Mouse (Mus musculus): Measurements from ENCODE around the gene Rbfox3. TPM values are rescaled to one million over a fixed set of nuclear protein-coding genes. Genes with fewer than 3 reads are reported as not detected.

The Rbfox3 gene
- total RNA-seq, 2 experiments from 2014 or later: 272 to 280 TPM

DNA sequence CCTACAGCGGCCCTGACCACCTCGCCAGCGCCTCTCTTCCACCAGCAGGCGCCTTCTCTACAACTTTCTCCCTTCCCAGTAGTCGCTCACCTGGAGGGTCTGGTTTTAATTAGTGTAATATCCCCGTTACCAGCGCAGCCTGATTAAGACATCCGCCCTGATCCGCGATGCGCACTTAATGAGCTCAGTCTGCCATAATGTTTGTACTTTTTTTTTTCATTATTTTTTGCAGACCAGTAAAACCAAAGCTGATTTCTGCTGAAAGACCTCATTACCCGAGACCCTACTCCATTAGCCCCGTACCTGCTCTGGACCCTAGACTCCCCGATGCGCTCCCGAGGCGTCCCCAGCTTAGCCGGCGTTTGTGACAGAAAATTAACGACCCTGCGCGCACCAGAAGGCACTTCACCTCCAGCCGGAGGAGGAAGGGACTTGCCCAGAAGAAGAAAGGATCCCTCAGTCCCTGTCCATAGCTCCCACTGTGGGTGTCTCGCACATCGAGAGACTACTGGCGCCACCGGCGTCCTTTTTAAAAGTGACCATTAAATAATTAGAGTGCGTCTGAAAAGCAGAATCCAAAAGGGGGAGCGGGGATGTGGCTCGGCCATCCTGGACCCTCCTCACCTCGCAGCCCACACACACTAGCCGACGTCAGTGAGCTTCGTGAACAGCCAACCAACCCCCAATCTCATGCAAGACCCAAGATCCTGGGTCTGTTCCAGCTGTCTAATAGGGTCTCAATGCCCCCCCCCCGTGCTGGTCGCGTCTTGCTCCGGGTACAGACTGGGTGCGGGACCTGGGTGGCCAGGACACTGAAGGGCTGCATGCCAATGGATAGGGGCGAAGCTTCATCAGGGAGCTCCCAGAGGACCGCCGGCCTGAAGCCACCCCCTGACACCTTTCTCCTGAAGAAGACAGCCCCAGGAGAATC lies 3.7 kb downstream of the Rbfox3 start:
- no peak for DNase-seq (ENCODE audit: extremely low spot score in 1 of 2, low spot score in 2 of 2)
- intact Hi-C loops (cut with DNase I): loop anchor here (5.0 kb wide), 2 partner anchors 50 to 150 kb away; no protein-coding TSS in a partner anchor

- peak in 1 of 2 experiments; percentile 74 for DNase-seq (ENCODE audit: extremely low spot score in 1 of 2, low spot score in 2 of 2)
- intact Hi-C loops (cut with DNase I): loop anchor here (5.0 kb wide), 2 partner anchors 50 to 150 kb away; no protein-coding TSS in a partner anchor
Measured at GRCm38 (mm10) chr11:118906824-118907470, 4.5 kb downstream of the Rbfox3 start.

- intact Hi-C loops (cut with DNase I): loop anchor here (5.0 kb wide), 2 partner anchors 49 to 149 kb away; no protein-coding TSS in a partner anchor
- DNase-seq (ENCODE audit: extremely low spot score in 1 of 2, low spot score in 2 of 2): no peak
Measured at GRCm38 (mm10) chr11:118906131-118906823, 5.1 kb downstream of the Rbfox3 start.

GRCm38 (mm10) chr11:118905656-118906055 lies 5.7 kb downstream of the Rbfox3 start:
- intact Hi-C loops (cut with DNase I): loop anchor here (5.0 kb wide), 2 partner anchors 48 to 148 kb away; no protein-coding TSS in a partner anchor
- no peak for DNase-seq (ENCODE audit: extremely low spot score in 1 of 2, low spot score in 2 of 2)

GRCm38 (mm10) chr11:118904253-118904652 lies 7.1 kb downstream of the Rbfox3 start:
- no peak for DNase-seq (ENCODE audit: extremely low spot score in 1 of 2, low spot score in 2 of 2)
- intact Hi-C loops (cut with DNase I): no loop called here

- intact Hi-C loops (cut with DNase I): no loop called here
- no peak for DNase-seq (ENCODE audit: extremely low spot score in 1 of 2, low spot score in 2 of 2)
Measured at GRCm38 (mm10) chr11:118899771-118900545, 11.4 kb downstream of the Rbfox3 start.

- intact Hi-C loops (cut with DNase I): no loop called here
- DNase-seq (ENCODE audit: extremely low spot score in 1 of 2, low spot score in 2 of 2): no peak
Measured at GRCm38 (mm10) chr11:118898643-118899042, 12.8 kb downstream of the Rbfox3 start.

GRCm38 (mm10) chr11:118898156-118898555 lies 13.2 kb downstream of the Rbfox3 start:
- DNase-seq (ENCODE audit: extremely low spot score in 1 of 2, low spot score in 2 of 2): no peak
- intact Hi-C loops (cut with DNase I): no loop called here

GRCm38 (mm10) chr11:118897114-118897841 lies 14.1 kb downstream of the Rbfox3 start:
- no peak for DNase-seq (ENCODE audit: extremely low spot score in 1 of 2, low spot score in 2 of 2)
- intact Hi-C loops (cut with DNase I): no loop called here

DNA sequence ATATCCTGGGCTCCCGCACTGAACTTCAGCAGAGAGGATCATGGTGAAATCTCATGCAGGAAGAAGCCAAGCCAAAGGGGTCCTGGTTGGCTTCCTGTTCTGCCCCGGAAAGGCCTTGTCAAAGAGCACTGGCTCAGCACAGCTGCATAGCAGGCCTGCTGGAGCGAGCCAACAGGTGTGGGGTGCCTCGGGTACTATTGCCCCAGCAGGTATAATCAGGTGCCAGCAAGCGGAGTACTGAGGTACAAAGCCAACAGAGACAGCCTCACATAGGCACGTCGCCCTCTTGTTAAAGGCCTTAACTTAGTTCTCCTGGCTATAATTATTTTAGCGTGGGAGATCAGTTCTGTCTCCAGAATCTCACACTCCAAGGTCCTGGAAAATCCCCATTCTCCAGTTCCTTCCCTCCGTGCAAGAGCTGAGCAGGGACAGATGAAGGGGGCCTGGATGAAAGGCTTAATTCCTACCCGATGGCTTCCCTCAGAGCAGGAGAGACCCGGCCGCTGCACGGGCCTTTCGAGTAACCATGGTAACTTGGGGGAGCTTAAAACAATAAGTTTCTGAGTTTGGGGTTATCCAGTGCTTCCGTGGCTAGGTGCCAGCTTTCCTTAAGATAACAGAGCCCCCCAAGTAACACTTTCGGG lies 15.2 kb downstream of the Rbfox3 start:
- intact Hi-C loops (cut with DNase I): no loop called here
- no peak for DNase-seq (ENCODE audit: extremely low spot score in 1 of 2, low spot score in 2 of 2)

DNA sequence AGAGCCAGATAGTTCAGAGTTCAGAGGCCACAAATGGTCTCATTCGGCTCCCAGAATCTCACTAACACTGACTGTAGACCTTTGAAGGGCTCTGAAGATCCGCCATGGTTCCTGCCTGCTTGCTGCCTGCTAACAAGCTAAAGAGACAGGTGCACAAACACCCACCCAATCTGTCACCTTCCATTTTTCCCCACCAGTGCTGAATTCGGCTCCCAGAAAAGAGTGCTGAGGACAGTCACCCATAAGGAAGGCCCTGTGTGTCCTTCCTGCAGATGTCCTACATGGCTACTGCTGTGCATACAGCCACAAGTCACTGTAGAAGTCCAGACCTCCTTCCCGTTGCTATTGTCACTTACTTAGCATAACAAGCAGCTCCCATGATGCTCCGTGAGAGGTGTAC lies 16.6 kb downstream of the Rbfox3 start:
- no peak for DNase-seq (ENCODE audit: extremely low spot score in 1 of 2, low spot score in 2 of 2)
- intact Hi-C loops (cut with DNase I): no loop called here

DNA sequence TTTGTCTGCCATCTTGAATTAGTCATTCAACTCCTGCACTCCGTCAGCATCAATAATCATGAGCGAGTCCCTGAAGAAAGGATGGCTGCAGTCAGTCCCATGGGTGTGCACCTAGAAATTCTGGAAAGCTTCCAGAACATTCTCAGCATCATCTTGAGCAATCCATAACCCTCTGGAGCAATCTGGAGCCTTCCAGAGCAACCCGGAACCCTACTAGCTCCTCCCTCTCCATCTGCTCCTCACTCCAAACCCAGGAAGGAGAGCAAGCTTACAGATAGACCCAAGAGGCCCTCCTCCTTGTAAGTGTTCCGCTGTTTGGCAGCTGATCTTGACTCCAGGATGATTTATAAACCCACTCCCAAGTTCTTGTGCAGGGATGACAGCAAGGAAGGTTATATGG lies 17.2 kb downstream of the Rbfox3 start:
- no peak for DNase-seq (ENCODE audit: extremely low spot score in 1 of 2, low spot score in 2 of 2)

DNA sequence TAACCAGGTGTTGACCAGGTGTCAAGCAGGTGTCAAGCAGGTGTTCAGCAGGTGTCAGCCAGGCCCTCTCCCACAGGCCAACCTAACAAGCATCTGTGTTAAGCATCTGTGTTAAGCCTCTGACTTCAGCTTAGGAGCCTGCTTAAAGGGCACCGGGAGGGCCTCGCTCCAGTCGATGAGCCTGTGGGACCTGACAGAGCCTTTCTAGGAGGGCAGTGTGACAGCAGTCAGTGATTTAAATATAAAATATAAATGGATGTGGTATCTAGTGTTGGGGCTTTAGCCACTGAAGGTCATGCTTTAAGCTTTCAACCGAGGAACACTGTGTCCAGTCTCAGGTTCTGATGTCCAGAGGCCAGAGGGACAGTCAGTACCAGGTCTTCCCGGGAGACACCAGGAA lies 18.5 kb downstream of the Rbfox3 start:
- DNase-seq (ENCODE audit: extremely low spot score in 1 of 2, low spot score in 2 of 2): no peak
- intact Hi-C loops (cut with DNase I): no loop called here

More for the DNA sequence above, 17.2 kb downstream of the Rbfox3 start:
- intact Hi-C loops (cut with DNase I): no loop called here

DNA sequence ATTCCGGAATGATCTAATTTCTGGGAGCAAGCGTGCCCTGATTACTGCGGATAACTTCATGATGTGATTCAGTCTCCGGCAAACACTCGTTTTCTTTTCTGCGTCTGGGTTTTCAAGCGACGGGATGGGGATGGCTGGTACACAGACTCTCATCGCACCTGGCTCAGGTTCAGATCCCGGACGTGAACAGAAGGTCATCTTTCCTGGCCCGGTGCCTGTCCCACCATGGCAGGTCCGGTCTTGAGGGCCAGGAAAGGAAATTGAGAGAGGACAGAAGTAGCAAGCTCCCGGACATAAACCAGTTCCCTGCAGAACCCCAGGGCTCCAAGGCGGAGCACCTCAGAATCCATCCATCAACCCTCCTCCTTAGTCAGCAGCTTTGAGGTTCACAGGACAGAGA lies 19.9 kb downstream of the Rbfox3 start:
- DNase-seq (ENCODE audit: extremely low spot score in 1 of 2, low spot score in 2 of 2): no peak
- intact Hi-C loops (cut with DNase I): no loop called here

DNA sequence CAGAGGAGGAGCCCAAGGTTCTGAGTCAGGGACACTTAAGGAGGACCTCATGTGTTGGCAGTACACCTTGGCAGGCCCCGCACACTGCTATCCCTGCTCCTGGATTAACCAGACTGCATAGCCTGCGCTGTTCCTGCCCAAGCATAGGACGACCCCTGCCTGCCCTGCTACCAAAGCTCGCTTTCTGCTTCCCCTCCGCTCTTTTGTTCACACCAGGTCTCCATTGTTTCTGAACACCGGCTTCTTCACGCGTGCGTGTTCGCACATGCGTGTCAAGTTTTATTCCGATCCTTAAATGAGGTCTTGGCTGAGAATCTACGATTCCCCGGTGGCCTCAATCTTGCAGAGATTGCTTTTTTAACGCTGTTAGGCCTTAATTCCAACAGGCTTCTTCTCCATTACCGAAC lies 20.4 kb downstream of the Rbfox3 start:
- no peak for DNase-seq (ENCODE audit: extremely low spot score in 1 of 2, low spot score in 2 of 2)
- intact Hi-C loops (cut with DNase I): no loop called here

GRCm38 (mm10) chr11:118890474-118890873 lies 20.9 kb downstream of the Rbfox3 start:
- DNase-seq (ENCODE audit: extremely low spot score in 1 of 2, low spot score in 2 of 2): no peak
- intact Hi-C loops (cut with DNase I): no loop called here

DNA sequence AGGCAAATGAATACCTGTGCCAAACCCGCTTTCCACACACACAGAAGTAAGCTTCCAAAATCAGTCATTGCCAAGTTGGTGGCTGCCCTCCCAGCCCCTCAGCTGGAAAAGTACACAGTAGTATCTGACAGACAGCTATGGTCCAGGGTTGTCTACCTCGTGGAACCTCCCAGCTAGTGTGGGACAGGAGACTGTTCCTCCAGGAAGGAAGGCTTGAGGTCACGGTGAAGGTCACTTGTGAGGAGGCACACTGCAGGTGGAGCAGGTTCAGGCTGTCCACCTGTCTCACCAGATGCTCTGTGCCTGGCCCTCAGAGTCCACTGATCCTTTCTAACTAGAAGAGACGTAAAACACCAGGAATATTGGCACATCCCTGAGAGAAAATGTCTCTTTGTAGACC lies 21.9 kb downstream of the Rbfox3 start:
- intact Hi-C loops (cut with DNase I): no loop called here
- DNase-seq (ENCODE audit: extremely low spot score in 1 of 2, low spot score in 2 of 2): no peak

Measured in left cerebral cortex, postnatal 10 days (tissue).